Mouse (Mus musculus): ENCODE results near the gene Tbc1d23.

DNA sequence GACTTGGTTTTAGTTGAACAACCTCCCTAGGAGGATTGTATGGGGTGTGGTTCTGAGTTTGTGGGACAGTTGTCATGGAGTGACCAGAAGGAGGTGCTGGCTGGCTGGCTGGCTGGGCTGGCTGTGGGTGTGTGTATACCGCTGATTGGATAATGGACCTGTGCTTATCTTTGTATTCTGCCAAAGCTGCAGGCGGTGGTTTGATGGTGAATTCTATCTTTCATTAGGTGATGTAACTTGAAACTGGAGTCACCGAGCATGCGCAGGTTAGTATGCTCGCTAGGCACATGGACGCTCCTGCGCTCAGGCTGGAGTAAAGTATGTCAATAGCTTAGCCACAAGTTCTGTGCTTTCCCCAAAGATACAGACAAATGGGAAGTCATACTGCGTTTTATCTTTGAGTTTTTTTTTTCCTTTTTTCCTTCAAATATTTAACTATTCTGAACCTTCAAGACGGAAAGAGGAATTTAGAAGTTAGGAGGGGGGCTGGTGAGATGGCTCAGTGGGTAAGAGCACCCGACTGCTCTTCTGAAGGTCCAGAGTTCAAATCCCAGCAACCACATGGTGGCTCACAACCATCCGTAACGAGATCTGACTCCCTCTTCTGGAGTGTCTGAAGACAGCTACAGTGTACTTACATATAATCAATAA lies 47.8 kb upstream of the Tbc1d23 start:
- no peak for TF ChIP-seq CTCF (IDR thresholded peaks at IDR 0.05; ENCODE audit: control insufficient read depth, insufficient read depth, low read length)
- TF ChIP-seq POLR2A (IDR thresholded peaks at IDR 0.05; ENCODE audit: borderline replicate concordance, control insufficient read depth, low read depth, low read length) = no peak

Measured in bone marrow, adult 2 months (tissue).